ENCODE assay signal across 8 mouse cellular contexts in the genomic region with DNA sequence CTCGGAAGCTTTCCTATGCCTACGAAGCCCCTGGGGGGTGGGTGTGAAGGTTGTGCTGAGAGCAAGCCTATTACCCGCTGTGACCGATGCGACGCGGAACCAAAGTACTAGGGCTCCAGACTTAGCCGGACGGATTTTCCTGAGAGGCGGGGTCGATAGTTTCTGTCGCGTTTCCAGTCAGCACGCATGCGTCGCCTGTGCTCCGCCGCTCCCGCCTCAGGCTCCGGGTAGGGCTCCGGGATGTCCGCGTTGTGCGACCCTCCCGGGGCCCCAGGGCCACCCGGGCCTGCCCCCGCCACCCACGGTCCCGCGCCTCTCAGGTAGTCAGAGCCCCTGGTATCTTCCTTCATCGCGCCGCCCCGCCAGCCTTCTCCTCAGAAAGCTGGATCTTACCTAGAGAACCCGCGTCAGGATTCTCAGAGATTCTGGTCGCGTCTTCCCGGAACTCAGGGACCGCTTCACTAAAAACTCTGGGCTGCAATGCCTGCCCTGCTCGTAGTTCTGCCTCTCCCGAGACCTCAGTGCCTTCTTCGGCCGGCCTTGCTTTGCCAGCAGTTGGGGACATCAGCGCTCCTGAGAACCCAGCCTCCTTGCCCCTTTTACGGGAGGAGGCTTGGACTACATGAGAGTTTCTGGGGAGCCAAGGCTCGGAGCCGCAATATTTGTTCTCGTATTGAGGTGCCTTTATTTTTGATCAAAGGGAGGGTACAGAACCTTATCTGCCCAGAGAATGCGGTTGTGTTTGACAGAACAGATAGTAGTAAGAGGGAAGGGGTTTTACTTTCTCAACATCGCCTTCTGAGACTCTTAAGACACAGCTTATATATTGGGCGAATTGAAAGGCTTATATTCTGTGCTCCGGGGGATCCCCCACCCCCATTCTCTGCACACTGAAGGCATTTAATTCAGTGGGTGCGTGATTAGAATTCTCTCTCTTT. TPM values are rescaled to one million over a fixed set of nuclear protein-coding genes. Genes with fewer than 3 reads are reported as not detected.
DNase-seq lines count a peak whose midpoint lies in the region; ATAC-seq lines count a peak whose summit lies in the region.

Gene Ints5 (plus strand): TSS at position 177 of the 938 bp plus-strand sequence.

- H3K9ac ChIP-seq in midbrain, embryonic 12.5 days (replicated peaks) = peak within 1 kb of the TSS; percentile 96

- peak within 1 kb of the TSS; percentile 80 for H3K4me2 ChIP-seq in midbrain, embryonic 12.5 days (replicated peaks)

- ATAC-seq in granulocyte monocyte progenitor cell, adult 5-6 weeks (replicated peaks; ENCODE audit: poor library complexity, severe bottlenecking) = peak; percentile 67
- peak; percentile 36 for ATAC-seq in midbrain, embryonic 12.5 days (ENCODE audit: low FRiP score, low read depth)

- DNase-seq in urinary bladder, adult 18-20 months (ENCODE audit: low spot score in 2 of 2) = peak; percentile 71 to 79
- no peak for DNase-seq in urinary bladder, postnatal 10 days (ENCODE audit: low spot score)
- DNase-seq in embryonic facial prominence, embryonic 10.5 days (ENCODE audit: low spot score) = peak; percentile 88
- peak; percentile 75 for DNase-seq in kidney, adult 11 months
- peak; percentile 87 for DNase-seq in limb, embryonic 10.5 days (ENCODE audit: low spot score)
- peak; percentile 70 for DNase-seq in skeletal muscle tissue, adult 2 months (ENCODE audit: low read depth, low spot score)

- peaks cover 38% of the 10 kb centered on the region for H3K4me1 ChIP-seq in embryonic facial prominence, embryonic 10.5 days
- H3K4me1 ChIP-seq in limb, embryonic 10.5 days = peaks cover 31% of the 10 kb centered on the region
- H3K4me1 ChIP-seq in midbrain, embryonic 12.5 days = peaks cover 29% of the 10 kb centered on the region

- H3K4me3 ChIP-seq in embryonic facial prominence, embryonic 10.5 days = peak within 1 kb of the TSS; percentile 91
- H3K4me3 ChIP-seq in limb, embryonic 10.5 days = peak within 1 kb of the TSS; percentile 90
- peak within 1 kb of the TSS; percentile 87 for H3K4me3 ChIP-seq in midbrain, embryonic 12.5 days

- peak within 1 kb of the TSS; percentile 95 for H3K27ac ChIP-seq in embryonic facial prominence, embryonic 10.5 days (replicated peaks)
- H3K27ac ChIP-seq in limb, embryonic 10.5 days = peak within 1 kb of the TSS; percentile 94
- H3K27ac ChIP-seq in midbrain, embryonic 12.5 days (replicated peaks) = peak within 1 kb of the TSS; percentile 85

- H3K36me3 ChIP-seq in embryonic facial prominence, embryonic 10.5 days (replicated peaks) = peaks cover 51% of the 10 kb centered on the region
- H3K36me3 ChIP-seq in limb, embryonic 10.5 days = peaks cover 51% of the 10 kb centered on the region
- peaks cover 39% of the 10 kb centered on the region for H3K36me3 ChIP-seq in midbrain, embryonic 12.5 days

- H3K27me3 ChIP-seq in embryonic facial prominence, embryonic 10.5 days (replicated peaks; ENCODE audit: low read depth, poor library complexity, severe bottlenecking) = no peaks in the 10 kb centered on the region
- H3K27me3 ChIP-seq in limb, embryonic 10.5 days (ENCODE audit: low read depth, poor library complexity, severe bottlenecking) = no peaks in the 10 kb centered on the region
- H3K27me3 ChIP-seq in midbrain, embryonic 12.5 days = no peaks in the 10 kb centered on the region

- no peaks in the 10 kb centered on the region for H3K9me3 ChIP-seq in embryonic facial prominence, embryonic 10.5 days
- no peaks in the 10 kb centered on the region for H3K9me3 ChIP-seq in limb, embryonic 10.5 days (replicated peaks)
- H3K9me3 ChIP-seq in midbrain, embryonic 12.5 days = no peaks in the 10 kb centered on the region

- 4% methylated on average over 54 of the region's 54 CpGs for WGBS in embryonic facial prominence, embryonic 10.5 days
- WGBS in limb, embryonic 10.5 days = 3% methylated on average over 54 of the region's 54 CpGs
- WGBS in midbrain, embryonic 12.5 days = 3% methylated on average over 54 of the region's 54 CpGs

RNA-seq across cellular contexts. Expression of gene Ints5, which starts in this region (rescaled TPM):
- 59.0 and 60.9 TPM in 2 replicates for polyA plus RNA-seq in embryonic facial prominence, embryonic 10.5 days (2016; fragmentation: Nextera tagmentation; extraction: Ambion mirVana)
- total RNA-seq in granulocyte monocyte progenitor cell, adult 5-6 weeks (2014; fragmentation: Nextera tagmentation) = 23.7 and 30.3 TPM in 2 replicates
- total RNA-seq in granulocyte monocyte progenitor cell, adult 5-6 weeks (2017) = 11.6 and 13.5 TPM in 2 replicates
- 59.2 and 61.9 TPM in 2 replicates for polyA plus RNA-seq in limb, embryonic 10.5 days (2016; fragmentation: Nextera tagmentation; extraction: Ambion mirVana)
- 46.2 and 46.6 TPM in 2 replicates for polyA plus RNA-seq in midbrain, embryonic 12.5 days (2016; fragmentation: Nextera tagmentation; extraction: Ambion mirVana)
